Mouse (Mus musculus): Measurements from ENCODE around the gene Hsd17b3. TPM values are rescaled to one million over a fixed set of nuclear protein-coding genes. Genes with fewer than 3 reads are reported as not detected.
"Not testable (repeated sequence)": the region's sequence is repeated elsewhere in the genome, so short reads cannot be mapped to it uniquely, and the experiment has no call there.

The Hsd17b3 gene
- total RNA-seq, 2 experiments from 2014 or later: not detected

DNA sequence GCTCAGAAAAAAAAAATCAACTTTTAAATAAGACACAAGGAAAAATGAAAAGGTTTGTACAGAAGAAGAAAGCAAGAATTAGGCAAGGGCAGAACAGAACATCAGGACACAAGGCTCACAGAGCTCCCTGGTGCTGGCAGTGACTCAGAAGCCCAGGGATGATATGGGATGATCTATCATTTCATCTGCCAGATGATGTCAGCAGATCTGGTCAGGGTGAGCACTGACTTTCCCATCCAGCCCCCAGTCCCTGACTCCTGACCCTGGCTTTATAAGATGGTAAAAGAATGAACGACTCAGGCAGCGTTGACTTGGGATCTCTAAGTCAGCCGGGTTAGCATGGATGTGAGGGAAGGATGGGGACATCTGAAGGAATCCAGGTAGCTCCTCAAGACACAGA lies 5.7 kb downstream of the Hsd17b3 start:
- no peak for ATAC-seq (ENCODE audit: poor library complexity, severe bottlenecking)

DNA sequence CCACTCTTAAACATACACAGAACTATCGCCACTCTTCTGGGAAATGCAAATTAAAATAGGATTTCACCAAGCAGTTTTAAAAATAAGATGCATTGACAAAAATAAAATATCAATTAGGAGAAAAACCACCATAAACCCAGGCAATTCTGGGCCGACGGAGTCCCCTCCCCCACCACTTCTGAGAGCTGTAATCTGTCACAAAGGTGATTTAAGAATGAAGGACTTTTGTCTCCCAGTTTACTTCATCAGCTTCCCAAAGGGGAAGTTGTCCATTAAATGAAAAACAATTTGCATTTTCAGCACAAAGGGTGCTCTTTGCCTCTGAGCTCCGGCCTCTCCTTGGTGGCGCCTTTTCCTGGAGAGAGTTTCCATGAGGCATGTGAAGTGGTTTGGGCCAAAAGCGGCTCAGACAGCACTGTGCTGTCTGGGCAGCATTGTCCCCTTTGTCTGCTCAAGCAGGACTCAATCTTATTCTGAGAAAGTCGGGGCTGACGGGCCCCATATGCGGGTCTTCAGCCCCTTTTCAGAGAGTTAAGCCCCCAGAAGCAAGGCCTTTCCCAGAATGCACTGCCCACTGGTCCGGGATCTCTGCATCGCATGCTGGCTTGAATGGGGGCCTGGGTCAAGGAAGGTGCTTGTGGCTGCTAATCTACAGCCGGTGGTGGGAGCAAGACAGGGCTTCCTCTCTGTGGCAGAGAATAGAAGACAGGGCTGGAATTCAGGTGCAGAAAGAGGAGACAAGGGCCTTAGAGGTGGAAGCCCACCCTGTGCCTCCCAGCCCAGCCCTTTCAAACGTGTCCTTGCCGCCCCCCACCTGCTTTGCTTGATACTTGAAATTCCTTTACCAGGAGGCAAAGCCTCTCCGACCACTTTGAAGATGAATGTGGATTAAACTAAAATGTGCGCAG lies 7.8 kb downstream of the Hsd17b3 start:
- ATAC-seq (ENCODE audit: poor library complexity, severe bottlenecking): no peak

DNA sequence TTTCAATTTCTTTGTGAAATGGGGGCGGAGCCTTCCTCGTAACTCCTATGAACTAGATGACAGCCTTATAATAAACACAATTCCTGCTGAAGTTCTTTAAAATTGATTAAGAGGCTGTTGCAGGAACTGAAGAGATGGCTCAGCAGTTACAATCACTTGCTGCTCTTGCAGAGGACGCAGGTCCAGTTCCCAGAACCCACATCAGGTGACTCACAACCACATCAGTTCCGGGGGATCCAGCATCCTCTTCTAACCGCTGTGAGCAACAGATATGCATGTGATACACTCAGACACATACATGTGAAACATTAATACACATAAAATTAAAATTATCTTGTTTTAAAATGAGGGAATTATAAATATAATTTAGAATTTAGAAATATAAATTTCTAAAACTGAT lies 11.4 kb downstream of the Hsd17b3 start:
- no peak for ATAC-seq (ENCODE audit: poor library complexity, severe bottlenecking)

DNA sequence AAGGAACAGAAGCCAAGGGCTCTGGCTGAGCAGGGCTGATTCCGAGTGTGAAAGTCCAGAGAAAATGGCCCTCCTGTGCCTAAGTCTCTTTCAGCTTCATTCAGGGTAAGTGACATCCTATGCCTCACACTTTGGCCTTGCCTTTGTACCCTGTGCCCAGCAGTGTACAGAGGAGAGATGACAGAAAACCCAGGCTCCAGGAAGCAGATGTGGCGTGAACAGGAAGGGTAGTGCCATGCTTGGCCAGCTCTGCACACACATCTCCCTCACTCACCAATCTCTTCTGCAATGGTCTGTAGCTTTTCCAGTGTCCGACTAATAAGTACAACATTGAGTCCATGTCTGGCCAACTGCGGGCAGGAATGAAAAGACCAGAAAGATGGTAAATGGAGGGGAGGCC lies 13.0 kb downstream of the Hsd17b3 start:
- no peak for ATAC-seq (ENCODE audit: poor library complexity, severe bottlenecking)

DNA sequence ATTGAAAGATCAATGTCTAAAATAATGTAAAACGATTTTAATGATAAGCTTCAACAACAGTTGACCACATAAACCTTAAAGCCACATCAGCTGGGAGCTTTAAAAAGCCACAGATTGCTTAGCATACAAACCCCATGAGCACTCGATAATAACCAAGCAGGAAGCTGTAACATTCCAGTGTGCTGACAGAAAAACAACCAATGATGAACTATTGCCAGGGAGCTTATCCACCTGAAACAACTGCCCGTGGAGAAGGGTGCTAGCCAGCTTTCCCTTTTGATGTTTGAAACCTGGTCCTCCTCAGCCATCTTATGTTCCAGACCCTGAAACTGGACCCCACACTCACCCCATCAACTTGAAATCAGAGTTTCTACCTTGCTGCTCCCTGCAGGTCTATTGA lies 22.4 kb downstream of the Hsd17b3 start:
- ATAC-seq (ENCODE audit: poor library complexity, severe bottlenecking): no peak

DNA sequence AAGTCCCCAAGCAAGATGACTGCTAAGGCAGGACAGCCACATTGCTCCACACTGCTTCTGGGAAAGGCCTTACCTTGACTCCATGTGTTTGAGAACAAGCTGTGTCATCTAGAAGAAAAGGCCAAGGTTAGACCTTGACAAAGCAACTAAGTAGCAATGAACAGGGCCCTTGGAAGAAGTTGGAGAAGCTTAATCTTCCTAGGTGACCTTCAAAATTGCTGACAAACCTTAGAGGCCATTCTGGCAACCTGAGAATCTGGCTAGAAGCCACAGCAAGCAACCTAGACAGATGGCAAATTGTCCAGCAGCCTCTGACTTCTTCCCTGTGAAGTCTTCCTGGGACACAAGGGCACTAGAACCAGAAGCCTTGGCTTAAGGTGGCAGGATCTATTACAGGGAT lies 24.8 kb downstream of the Hsd17b3 start:
- ATAC-seq (ENCODE audit: poor library complexity, severe bottlenecking): no peak

DNA sequence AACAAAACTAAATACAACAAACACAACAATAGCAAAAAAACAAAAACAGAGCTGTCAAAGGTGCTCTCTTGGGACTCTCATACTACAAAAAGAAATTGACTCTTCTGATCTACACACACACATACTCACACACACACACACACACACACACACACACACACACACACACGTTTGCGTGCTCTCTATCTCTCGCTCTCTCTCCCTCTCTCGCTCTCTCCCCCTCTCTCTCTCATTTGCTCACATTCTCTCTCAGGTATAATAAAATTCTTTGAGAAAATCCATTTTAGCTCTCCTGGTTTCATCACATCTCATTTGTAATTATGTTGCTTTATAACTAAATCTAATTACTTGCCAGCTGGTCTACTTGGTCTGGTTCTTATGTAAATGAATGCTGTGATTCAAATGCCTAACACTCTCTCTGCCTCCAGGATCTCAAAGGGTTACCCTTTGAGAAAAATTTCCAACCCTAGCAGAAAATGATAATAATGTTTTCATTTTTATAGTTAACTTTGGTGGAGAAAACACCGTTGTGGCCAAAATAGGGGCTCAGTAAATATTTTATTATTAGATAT lies 28.0 kb downstream of the Hsd17b3 start:
- ATAC-seq (ENCODE audit: poor library complexity, severe bottlenecking): no peak

DNA sequence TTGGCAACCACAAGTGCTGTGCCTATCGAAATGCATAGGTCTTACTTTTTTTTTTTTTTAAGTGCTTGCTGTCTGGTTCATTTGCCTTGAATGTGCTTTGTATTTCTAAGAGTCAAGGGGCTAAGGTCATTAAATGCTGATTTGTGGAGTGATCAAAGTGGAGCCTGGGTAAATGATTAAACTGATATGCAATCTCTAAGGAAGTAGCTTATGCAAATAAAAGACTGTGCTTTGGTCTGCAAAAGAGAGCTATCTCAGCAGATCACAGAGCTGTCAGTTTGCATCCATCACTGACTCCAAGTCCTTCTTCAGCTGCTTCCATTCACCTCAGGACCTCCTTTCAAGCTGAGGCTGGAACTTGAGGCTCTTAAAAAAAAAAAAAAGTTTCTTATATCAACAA lies 35.1 kb downstream of the Hsd17b3 start:
- no peak for ATAC-seq (ENCODE audit: poor library complexity, severe bottlenecking)

DNA sequence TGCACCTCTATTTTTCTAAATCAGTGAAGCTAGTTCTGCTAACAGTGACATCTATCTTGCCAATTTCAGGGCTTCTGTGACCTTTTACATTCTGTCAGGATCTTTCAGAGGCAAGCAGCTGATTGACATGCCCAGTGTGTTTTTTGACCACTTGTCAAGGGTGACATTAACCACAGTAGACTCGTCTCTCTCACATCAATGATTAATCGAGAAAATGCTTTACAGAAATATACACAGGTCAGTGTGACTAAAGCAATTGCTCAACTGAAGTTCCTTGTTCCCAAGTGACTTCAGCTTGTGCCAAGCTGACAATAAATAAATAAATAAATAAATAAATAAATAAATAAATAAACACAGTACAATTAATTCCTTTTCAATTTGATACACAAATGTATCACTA lies 36.7 kb downstream of the Hsd17b3 start:
- ATAC-seq (ENCODE audit: poor library complexity, severe bottlenecking): not testable (repeated sequence)

DNA sequence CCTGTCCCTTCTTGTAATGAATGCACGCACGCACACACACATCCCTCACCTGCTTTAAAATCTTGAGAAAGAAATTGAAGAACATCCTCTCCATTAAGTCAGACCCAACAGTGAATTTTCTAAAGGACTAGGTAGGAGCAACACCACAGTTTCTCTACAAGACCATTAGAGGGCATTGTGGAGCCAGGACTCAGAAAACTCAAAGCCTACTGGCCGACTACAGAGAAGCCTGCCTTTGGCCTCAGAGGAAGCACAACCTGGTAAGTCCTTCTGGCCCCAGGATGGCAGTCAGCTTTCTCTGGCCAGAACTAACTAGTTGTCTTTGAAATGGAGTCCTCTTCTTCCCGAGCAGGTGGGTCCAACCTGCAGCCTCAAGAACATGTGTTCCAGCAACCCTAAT lies 38.1 kb downstream of the Hsd17b3 start:
- peak; percentile 39; the same call in 1 of the 2 replicates for ATAC-seq (ENCODE audit: poor library complexity, severe bottlenecking)

DNA sequence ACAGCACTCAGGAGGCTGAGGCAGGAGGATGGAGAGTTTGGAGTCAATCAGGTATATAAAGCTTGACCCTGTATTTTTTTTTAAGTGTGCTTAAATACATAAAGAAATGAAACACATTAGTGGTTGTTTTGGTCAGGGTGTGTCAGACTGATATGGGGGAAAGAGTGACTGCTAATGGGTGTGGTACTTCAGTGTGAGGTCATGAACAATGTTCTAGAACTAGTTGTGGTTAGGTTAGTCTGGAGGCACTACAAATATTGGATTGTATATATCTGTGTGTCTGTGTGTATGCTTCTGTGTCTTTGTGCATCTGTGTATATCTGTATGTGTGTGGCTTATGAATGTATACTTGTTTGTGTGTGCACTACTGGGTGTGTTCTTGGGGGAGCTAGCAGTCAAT lies 39.5 kb downstream of the Hsd17b3 start:
- ATAC-seq (ENCODE audit: poor library complexity, severe bottlenecking): peak; percentile 62

DNA sequence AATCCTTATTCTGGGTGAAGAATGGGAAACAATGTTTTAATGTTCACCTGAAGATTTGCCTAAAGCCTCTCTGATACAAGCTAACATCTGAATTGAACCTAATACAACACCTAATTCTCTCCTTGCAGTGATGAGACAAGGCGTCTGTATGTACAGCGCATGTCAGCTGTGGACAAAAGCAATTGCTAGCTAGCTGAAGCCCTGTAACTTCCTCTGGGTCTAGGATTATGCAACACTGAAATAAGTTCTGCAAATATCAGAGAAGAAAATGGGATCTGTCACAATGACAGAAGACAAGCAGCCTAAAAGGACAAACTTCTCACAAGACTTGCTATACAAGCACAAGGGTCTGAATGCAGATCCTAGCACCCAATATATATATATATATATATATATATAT lies 40.6 kb downstream of the Hsd17b3 start:
- peak; percentile 92 for ATAC-seq (ENCODE audit: poor library complexity, severe bottlenecking)

DNA sequence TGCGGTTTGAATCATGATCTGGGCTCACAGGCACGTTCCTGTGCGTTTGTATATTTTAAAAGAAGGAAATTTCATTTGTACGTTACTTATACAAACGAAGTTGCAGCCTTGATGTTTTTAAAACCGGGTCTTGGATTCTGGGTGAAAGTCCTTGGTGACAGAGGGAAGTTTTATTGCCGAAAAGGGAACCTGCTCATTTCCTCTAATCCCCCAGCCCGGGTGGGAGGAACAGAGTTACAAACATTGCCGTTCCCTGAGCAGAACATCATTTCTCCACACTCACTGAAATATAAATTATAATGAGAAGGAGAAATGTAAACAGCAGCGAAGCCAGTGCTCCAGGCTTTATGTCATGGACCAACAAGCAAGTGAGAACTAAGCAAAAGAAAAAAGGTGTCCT lies 49.1 kb downstream of the Hsd17b3 start:
- ATAC-seq (ENCODE audit: poor library complexity, severe bottlenecking): peak; percentile 71

DNA sequence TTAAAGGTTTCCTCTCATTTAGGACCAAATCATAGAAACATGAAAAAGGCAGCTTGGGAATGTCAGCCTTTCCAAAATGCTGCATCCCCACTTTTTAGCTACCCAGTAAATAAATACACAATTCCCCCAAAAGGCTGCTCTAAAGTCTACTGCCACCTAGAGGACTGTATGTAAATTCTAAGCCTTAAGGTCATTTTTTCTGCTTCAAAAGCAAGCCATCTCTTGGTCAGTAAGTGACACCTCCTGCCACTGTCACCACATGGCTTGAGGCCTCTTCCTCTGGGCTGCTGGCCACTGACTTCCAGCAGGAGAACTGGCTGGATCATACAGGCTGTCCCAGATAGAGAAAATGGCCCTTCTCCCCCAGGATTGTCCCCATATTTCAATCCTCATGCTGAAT lies 50.9 kb downstream of the Hsd17b3 start:
- ATAC-seq (ENCODE audit: poor library complexity, severe bottlenecking): no peak

DNA sequence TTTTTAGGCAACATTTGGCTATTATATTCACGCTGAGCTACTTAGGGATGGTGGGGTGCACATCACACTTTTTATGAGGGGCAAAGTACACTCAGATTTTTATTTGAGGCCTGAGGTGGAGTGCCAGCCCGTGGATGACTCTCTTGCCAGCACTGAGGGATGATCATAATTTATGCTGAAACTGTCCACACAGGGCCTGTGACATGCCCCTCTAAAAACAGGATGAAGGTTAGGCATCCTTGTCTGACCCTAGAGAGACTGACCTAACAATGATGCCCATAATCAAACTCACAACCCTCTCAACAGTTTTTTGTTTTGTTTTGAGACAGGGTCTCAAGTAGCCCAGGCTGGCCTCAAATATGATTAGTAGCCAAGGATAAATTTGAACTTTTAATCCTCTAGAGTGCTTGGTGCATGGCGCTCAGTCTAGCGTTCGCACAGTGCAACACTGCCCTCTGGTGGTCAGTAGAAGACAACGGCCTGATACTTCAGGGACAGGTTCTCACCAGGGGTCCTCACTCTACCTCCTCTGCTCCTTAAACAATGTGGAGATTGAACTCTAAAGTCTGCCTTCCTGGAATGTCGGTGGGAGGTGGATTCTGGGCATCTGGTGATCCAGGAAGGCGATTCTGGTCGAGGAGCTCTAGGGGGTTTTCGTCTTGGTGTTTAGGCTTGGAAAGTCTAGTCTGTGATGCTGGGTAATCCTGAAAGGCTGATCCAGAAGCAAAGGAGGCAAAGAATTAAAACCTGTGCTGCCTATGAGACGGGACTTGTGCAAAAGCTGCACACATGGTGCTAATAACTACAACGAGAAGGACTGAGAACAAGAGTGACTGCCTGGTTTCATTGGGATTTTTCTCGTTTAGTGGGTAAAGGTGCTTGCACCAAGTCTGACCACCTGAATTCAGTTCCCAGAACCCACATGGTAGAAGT lies 52.7 kb downstream of the Hsd17b3 start:
- peak; percentile 83 for ATAC-seq (ENCODE audit: poor library complexity, severe bottlenecking)

DNA sequence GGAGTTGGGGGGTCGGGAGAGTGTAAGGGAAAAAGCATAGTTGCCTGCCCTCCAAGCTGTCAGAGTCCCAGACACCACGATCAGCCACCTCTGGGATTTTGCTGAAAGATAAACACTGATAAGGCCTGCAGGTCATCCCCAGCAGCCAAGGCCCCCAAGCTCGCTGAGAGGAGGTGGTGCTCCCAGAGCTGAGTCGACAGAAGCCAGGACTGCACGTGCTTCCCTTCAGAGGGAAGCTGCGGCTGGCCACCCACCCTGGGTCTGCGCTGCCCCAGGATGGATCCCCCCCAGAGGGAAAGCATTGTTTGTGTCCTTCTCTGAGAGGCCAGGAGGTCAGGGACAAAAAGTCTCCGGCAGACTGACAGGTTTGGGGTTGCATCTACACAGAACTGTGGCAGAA lies 54.0 kb downstream of the Hsd17b3 start:
- ATAC-seq (ENCODE audit: poor library complexity, severe bottlenecking): no peak

DNA sequence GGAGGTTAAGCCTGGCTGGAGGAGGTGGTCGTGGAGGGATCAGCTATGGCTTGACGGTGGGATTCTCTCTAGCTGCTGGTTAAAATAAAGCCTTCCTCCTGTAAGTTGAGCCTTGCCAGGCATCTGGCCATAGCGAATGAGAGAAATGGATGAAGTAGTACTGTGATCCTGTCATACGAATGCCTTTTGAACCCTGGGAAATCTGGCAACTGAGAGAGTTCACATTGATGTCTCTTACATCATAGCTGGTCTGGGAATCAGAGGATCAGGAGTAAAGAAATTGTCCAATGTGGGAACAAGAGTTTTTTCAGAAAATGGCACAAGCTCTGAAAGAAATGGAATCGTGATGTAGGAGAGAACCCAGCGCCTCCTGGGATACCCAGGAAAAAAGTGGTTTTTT lies 55.1 kb downstream of the Hsd17b3 start:
- ATAC-seq (ENCODE audit: poor library complexity, severe bottlenecking): no peak

DNA sequence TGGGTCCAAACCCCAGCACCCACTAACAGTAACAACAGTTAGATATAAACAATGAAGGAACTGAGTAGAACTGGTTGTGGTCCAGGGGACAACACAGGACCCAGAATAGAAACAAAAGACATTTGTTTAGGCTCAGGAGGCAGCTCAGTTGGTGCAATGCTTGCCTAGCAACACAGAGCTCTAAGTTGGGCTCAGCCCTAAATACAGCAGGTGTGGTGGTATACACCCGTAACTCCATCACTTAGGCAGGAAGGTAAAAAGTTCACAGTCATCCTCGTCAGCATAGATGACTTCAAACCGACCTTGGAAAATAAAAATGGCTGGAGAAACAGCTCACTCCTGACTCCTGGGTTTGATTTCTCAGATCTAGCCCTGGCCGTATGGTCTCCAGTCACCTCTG lies 55.8 kb downstream of the Hsd17b3 start:
- ATAC-seq (ENCODE audit: poor library complexity, severe bottlenecking): no peak

DNA sequence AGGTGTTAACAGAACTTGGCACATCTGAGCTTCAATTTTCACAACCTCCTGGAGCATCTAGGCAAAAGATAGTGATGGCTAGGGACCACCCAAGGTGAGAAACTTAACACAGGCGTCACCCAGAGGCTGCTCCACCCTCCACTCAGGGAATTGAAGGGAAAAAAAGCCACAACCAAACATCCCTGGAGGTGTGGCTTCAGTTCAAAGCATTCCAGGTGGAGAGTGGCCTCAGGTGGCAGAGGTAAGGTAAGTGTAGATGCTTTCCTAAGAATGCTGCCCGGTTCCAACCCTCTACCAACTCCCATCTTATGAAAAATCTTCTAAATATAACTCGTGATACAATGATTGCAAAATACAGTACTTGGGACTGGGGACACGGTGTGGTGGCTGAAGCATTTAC lies 57.8 kb downstream of the Hsd17b3 start:
- ATAC-seq (ENCODE audit: poor library complexity, severe bottlenecking): no peak

DNA sequence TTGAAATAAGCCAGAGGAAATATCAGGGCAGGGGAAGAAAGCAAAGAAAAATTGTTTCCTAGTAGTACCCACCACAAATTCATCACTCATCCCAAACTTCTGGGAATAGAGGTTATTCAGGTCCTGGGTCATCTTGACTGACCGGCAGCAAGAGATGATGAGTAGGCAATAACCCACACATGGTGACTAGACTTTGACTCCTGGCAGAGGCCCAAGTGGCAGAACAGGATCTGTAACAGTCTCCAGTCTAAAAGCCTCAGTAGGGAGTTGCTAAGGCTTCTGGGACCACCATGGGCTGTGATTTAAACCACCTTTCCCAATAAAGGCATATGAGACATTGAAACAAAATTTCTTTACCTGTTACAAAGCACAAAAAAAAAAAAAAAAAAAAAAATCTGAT lies 58.2 kb downstream of the Hsd17b3 start:
- ATAC-seq (ENCODE audit: poor library complexity, severe bottlenecking): no peak

DNA sequence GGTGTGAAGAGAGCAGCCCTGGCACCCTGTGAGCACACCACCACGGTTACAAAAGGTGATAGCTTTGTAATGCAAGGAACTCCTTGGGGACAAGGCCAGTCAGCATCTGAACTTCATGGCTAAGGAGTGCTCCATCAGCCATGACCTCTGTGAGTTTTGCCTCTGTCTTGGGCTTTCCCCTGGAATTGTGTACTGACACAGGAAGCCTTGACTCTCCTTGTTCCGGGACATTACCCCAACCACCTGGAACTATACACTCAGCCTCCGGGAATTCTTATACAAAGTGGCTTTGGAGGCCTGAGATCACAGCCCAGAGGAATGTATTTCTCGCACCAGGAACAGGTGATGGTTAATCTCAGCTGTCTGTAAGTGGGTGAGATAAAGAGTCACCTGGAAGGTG lies 64.2 kb downstream of the Hsd17b3 start:
- ATAC-seq (ENCODE audit: poor library complexity, severe bottlenecking): no peak
